Mouse (Mus musculus) midbrain, embryonic 12.5 days (tissue): ENCODE results near the gene Olfr410. TPM values are rescaled to one million over a fixed set of nuclear protein-coding genes. Genes with fewer than 3 reads are reported as not detected.

Source experiments
- ATAC-seq: fragments of 200-750 bp; cut with Nextera tagmentation; 2 replicates; pipeline ENCODE4 v1.8.0; 2017; ENCODE audit warnings: low read depth, moderate TSS enrichment, moderate library complexity; ENCODE audit not compliant: low FRiP score
- H3K27ac ChIP-seq: fragments of 300-500 bp; sonication (generic); replicated peaks from 2 replicates; pipeline ENCODE4 v1.5.1; 2016; ENCODE audit warnings: mild to moderate bottlenecking
- H3K27me3 ChIP-seq: fragments of 300-500 bp; sonication (generic); 2 replicates; pipeline ENCODE4 v1.6.1; 2016; ENCODE audit warnings: mild to moderate bottlenecking
- H3K36me3 ChIP-seq: fragments of 300-500 bp; sonication (generic); 2 replicates; pipeline ENCODE4 v1.6.1; 2016
- H3K4me1 ChIP-seq: fragments of 300-500 bp; sonication (generic); 2 replicates; pipeline ENCODE4 v1.6.1; 2016
- H3K4me2 ChIP-seq: fragments of 300-500 bp; sonication (generic); replicated peaks from 2 replicates; pipeline ENCODE4 v1.6.1; 2016; ENCODE audit warnings: mild to moderate bottlenecking, moderate library complexity
- H3K4me3 ChIP-seq: fragments of 300-500 bp; sonication (generic); 2 replicates; pipeline ENCODE4 v1.5.1; 2016; ENCODE audit warnings: mild to moderate bottlenecking
- H3K9ac ChIP-seq: fragments of 300-500 bp; sonication (generic); replicated peaks from 2 replicates; pipeline ENCODE4 v1.6.1; 2016; ENCODE audit warnings: mild to moderate bottlenecking, moderate library complexity
- H3K9me3 ChIP-seq: fragments of 300-500 bp; sonication (generic); 2 replicates; pipeline ENCODE4 v1.6.1; 2016; ENCODE audit warnings: mild to moderate bottlenecking
- WGBS: fragments of 180-500 bp; shearing (Covaris S2); methylation state at CpG from one replicate; pipeline ENCODE4 v1.1.7; 2016; 5-methylcytosine and 5-hydroxymethylcytosine counted together
- polyA plus RNA-seq: library from polyadenylated mRNA; unstranded; fragments of >200 nt; fragmentation: Nextera tagmentation; extraction: Ambion mirVana; gene quantifications from 2 replicates; pipeline ENCODE4 v1.2.1, GENCODE M21; 2016

Olfr410 gene
- polyA plus RNA-seq: not detected in 2 replicates

DNA sequence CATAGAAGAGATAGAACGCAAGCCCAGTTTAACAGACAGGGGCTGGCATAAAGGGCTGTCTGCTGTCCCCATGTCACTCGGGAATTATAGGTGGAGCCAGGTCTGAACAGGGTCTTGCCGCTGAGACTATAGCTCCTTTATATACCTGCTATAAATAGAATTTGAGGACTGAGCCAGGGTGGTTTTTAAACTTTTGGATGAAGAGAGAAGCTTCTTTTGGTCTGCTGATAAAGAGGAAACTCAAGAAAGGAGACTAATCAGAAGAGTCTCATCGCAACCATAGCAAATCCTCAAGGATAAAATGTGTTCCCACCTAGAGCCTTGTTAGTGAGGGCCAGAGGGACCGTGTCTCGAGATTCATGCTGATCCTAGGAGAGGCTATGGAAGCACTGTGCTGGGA lies at the start of gene Olfr410:
Olfr410 (minus strand) TSS at position 101 of the 400 bp plus-strand sequence.
- 85% methylated on average over 6 of the region's 6 CpGs for WGBS
- ATAC-seq: no peak
- no peak within 1 kb of the TSS for H3K27ac ChIP-seq

DNA sequence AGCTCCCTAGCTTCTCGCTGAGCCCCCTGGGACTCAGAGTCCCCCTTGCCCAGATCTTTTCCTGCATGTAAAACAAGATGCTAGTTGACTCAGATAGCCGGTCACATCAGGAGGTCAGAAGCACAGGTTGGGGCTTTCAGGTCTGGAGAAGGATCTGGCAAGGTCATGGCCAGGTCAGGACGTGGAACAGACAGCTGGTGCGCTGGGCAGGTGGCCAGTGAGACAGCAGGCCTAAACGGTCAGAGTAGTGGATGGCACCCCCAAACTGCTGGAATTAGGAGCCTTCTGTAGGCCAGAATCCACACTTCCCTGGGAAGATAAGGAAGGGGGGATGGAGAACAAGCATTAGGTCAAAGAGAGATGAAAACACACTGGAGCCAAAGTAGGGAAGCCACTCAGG lies 49.4 kb upstream of the Olfr410 start:
- no peaks in the 10 kb centered on the region for H3K4me1 ChIP-seq
- WGBS: 87% methylated on average over 5 of the region's 5 CpGs
- H3K4me3 ChIP-seq: no peak overlapping the region
- no peaks in the 10 kb centered on the region for H3K36me3 ChIP-seq
- no peaks in the 10 kb centered on the region for H3K27me3 ChIP-seq
- H3K27ac ChIP-seq: no peak overlapping the region
- no peak overlapping the region for H3K9ac ChIP-seq
- no peak overlapping the region for H3K4me2 ChIP-seq
- no peak for ATAC-seq
- no peaks in the 10 kb centered on the region for H3K9me3 ChIP-seq

More for the DNA sequence above, at the start of gene Olfr410:
- no peak within 1 kb of the TSS for H3K9ac ChIP-seq
- H3K4me3 ChIP-seq: no peak within 1 kb of the TSS
- H3K27me3 ChIP-seq: no peaks in the 10 kb centered on the region
- H3K4me2 ChIP-seq: no peak within 1 kb of the TSS
- no peaks in the 10 kb centered on the region; the same call in 1 of the 2 replicates for H3K9me3 ChIP-seq
- H3K4me1 ChIP-seq: no peaks in the 10 kb centered on the region
- H3K36me3 ChIP-seq: no peaks in the 10 kb centered on the region

DNA sequence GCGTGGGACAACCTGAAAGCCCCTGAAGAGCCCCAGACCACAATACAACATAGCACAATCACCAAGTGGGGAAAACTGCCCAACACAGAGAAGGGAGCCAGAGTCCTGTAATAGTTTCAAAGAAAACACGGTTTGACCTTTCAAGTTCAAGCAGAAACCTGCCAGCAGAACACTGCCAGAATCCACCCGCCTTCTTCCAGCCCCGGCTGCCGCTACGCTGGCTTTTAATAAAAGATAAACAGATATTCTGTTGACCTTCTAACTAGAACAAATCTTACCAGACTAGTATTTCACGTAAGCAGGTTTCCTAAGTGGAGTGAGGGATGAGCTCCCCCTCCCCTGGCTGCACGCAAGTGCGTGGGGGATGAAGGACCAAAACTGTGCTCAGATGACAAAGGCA lies 47.8 kb upstream of the Olfr410 start:
- H3K27me3 ChIP-seq: no peaks in the 10 kb centered on the region
- no peak overlapping the region for H3K27ac ChIP-seq
- no peak overlapping the region for H3K4me3 ChIP-seq
- ATAC-seq: no peak
- H3K36me3 ChIP-seq: no peaks in the 10 kb centered on the region
- no peak overlapping the region for H3K4me2 ChIP-seq
- H3K4me1 ChIP-seq: no peaks in the 10 kb centered on the region
- WGBS: 82% methylated on average over 9 of the region's 9 CpGs
- no peak overlapping the region for H3K9ac ChIP-seq
- no peaks in the 10 kb centered on the region for H3K9me3 ChIP-seq

DNA sequence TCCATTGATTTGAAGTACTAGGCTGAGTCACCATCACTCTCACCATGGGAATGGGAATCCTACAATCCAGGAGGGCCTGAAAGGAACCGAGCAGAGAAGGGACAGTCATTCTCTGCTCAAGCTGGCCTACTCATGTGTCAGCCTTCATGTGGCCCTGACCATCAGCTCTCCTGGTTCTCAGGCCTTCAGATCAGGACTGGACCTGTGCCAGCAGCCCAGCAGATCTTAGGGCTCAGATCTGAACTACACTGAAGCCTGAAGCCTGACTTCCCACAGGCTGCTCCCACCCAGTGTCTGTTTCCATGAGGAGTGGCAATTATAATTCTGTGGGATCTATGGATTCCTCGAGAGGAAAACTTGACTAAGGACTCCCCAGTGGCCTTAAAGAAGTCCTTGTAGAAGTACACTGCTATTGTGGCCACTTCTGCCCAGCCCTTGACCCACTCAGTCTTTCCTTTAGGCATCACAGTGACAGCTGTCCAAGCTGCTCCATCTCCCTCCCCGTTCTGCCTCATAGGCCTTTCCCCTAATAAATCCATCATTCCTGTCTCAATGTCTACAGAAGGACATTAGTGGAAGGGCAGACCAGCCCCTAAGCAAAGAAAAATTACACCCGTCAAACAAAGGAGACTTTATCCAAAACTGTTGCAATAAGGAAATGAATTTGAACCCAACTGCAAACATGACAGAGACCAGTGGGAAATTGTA lies 41.5 kb upstream of the Olfr410 start:
- H3K4me1 ChIP-seq: no peaks in the 10 kb centered on the region
- ATAC-seq: no peak
- WGBS: 76% methylated on average over 4 of the region's 4 CpGs

DNA sequence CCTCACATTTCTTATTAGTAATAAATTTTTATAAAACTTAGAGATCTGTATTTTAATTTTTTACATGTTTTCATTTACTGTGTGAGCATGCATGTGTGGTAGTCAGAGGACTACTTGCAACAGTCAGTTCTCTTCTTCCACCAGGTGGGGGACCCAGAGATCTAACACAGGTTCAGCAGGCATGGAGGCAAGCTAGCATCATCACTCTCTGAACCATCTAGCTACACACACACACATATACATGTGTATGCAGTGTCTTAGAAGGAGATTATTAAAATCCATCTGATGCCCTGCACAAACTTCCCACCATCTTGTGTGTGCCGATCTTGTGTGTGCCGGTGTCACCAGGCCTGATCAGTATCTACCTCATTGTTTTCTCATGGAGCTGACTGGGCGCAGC lies 39.0 kb upstream of the Olfr410 start:
- Histone ChIP-seq H3K27me3 (no peaks in the 10 kb centered on the region; the same call in 1 of the 2 replicates), H3K36me3 (no peaks in the 10 kb centered on the region), H3K27ac (no peak overlapping the region), H3K9me3 (no peaks in the 10 kb centered on the region), H3K4me1 (no peaks in the 10 kb centered on the region), H3K4me3 (no peak overlapping the region), H3K4me2 (no peak overlapping the region), H3K9ac (no peak overlapping the region)
- ATAC-seq: peak; percentile 65
- WGBS: 60% methylated on average over 3 of the region's 3 CpGs

More for the DNA sequence above, 41.5 kb upstream of the Olfr410 start:
- H3K9ac ChIP-seq: no peak overlapping the region
- no peak overlapping the region for H3K27ac ChIP-seq
- H3K4me2 ChIP-seq: no peak overlapping the region
- no peak overlapping the region for H3K4me3 ChIP-seq
- no peaks in the 10 kb centered on the region; the same call in 1 of the 2 replicates for H3K27me3 ChIP-seq
- no peaks in the 10 kb centered on the region for H3K9me3 ChIP-seq
- no peaks in the 10 kb centered on the region for H3K36me3 ChIP-seq

DNA sequence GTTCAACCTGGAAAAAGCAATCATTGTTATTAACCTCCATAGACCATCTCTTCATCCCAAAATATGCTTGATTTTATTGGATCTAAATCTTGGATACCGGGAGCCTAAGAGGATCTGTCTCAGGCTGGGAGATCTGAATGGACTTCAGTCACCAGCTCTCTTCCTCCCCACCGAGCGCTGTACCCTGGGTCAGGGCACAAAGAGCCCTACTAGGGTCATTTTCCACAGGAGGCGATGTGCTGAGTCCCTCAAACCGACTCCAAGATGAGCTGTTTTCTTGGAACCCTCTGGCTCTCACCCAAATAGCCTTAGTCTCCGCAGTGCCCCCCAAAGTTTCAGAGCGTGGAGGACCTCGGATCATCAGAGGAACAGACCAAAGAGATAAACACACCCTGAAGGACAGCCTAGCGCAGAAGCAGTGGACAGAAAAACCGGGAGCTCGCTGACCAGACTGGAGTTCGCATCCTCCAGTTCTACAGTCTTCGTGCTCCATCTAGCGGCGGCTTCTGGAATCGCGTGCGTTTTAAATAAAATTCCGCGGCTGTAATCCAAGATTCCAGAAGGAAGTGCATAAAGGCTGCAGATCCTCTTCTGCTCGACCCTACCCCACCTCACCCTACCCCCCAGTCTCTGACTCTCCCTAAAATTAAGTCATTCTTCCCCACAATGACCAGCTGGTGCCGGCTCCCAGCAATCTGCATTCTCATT lies 33.7 kb upstream of the Olfr410 start:
- Histone ChIP-seq H3K4me3 (no peak overlapping the region), H3K9ac (peak overlapping the region; percentile 34; the same call in 1 of the 2 replicates), H3K27ac (no peak overlapping the region), H3K9me3 (0 out of 2 replicates have a peak, but pooled peaks cover 2% of the 10 kb centered on the region), H3K4me1 (no peaks in the 10 kb centered on the region), H3K36me3 (no peaks in the 10 kb centered on the region), H3K27me3 (no peaks in the 10 kb centered on the region; the same call in 1 of the 2 replicates), H3K4me2 (no peak overlapping the region)
- WGBS: 10% methylated on average over 22 of the region's 22 CpGs
- peak; percentile 56; the same call in 1 of the 2 replicates for ATAC-seq

DNA sequence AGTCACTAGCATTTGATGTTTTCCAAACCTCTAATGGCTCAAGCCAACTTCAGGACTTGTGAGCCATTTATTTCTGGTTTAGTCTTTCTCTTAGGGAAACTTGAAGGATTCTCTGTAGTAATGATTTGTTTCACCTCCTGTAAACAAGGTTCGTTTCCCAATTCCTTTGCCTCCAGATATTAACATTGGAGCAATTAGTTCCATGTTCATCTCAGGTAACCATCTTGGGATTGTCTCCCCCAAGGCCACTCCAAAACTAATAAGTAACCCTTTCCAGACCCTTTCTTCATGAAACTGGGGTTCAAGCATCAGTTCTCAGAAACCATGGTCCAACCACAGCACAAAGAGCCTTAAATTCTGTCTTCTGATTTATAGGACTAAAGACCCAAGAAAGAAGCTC lies 23.9 kb upstream of the Olfr410 start, which contains the start of gene Olfr412:
Olfr412 (plus strand) TSS at position 301 of the 400 bp plus-strand sequence.
- Histone ChIP-seq H3K4me2 (no peak within 1 kb of the TSS), H3K4me1 (no peaks in the 10 kb centered on the region), H3K36me3 (no peaks in the 10 kb centered on the region), H3K4me3 (no peak within 1 kb of the TSS), H3K9ac (no peak within 1 kb of the TSS), H3K27ac (no peak within 1 kb of the TSS), H3K9me3 (no peaks in the 10 kb centered on the region), H3K27me3 (no peaks in the 10 kb centered on the region)
- no peak for ATAC-seq
- WGBS: 71% methylated on average over 1 of the region's 1 CpGs

DNA sequence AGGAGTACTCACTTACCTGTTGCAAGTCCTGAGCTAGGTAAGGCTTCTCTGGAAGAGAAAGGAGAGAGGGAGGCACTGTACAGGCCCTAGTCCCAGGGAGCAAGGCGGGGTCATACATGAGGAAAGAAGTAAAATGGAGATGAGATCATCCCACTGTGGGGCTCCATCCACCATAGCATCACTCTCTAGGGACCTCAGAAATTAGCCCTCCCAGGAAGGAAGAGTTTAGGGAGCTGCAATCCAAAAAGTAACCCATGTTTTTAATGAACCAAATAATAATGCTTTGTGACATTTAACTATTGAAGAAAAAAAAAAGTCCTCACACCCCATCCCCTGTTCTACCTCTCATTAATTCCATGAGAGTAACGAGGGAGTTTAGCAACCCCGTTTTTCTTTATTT lies 14.7 kb upstream of the Olfr410 start, which contains the start of gene Olfr411:
Olfr411 (minus strand) TSS at position 101 of the 400 bp plus-strand sequence.
- no peak within 1 kb of the TSS for H3K9ac ChIP-seq
- H3K27ac ChIP-seq: no peak within 1 kb of the TSS
- H3K9me3 ChIP-seq: no peaks in the 10 kb centered on the region
- 84% methylated on average over 3 of the region's 3 CpGs for WGBS
- no peak within 1 kb of the TSS for H3K4me3 ChIP-seq
- no peaks in the 10 kb centered on the region for H3K4me1 ChIP-seq
- H3K27me3 ChIP-seq: no peaks in the 10 kb centered on the region
- no peaks in the 10 kb centered on the region for H3K36me3 ChIP-seq
- no peak within 1 kb of the TSS for H3K4me2 ChIP-seq
- ATAC-seq: no peak

DNA sequence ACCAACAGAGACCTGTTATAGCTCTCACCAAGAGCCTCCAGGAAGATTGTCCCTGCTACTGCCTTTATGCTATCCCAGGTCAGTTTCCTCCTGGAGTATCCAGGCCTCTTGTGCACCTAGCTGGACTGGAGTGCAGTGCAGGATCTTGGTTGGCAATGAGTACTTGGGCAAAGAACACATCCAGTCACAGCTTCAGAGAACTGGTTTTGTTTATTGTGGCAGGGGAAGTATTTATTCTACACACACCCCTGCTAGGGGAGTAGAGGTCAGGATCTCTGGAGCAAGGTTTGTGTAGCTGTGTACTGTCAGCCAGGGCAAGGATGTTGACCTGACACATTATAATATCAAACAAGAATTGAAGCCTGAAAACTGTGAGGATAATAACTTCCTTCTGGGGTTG lies 9.1 kb downstream of the Olfr410 start:
- no peak overlapping the region for H3K27ac ChIP-seq
- H3K9ac ChIP-seq: no peak overlapping the region
- H3K9me3 ChIP-seq: no peaks in the 10 kb centered on the region
- no peaks in the 10 kb centered on the region for H3K4me1 ChIP-seq
- H3K4me2 ChIP-seq: no peak overlapping the region
- no peak overlapping the region for H3K4me3 ChIP-seq
- ATAC-seq: no peak
- H3K36me3 ChIP-seq: no peaks in the 10 kb centered on the region
- no peaks in the 10 kb centered on the region for H3K27me3 ChIP-seq

DNA sequence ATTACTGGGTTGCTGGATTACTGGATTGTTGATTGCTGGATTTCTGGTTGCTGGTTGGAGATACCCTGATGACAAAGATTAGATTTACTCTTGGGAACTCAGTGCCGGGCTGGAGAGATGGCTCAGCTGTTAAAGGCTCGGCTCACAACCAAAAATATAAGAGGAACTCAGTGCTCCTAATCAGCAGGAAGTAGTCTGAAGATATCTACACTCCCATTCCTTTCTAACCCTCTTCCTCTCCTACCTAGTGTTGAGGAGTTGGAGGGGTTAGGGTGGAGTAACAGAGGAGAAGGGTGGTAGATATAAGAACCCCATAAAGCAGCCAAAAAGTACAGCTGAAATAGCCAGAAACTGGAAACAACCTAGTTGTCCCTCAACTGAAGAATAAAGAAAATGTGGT lies 11.8 kb downstream of the Olfr410 start:
- no peak overlapping the region for H3K4me3 ChIP-seq
- H3K9ac ChIP-seq: no peak overlapping the region
- H3K27me3 ChIP-seq: no peaks in the 10 kb centered on the region
- H3K9me3 ChIP-seq: 0 out of 2 replicates have a peak, but pooled peaks cover 4% of the 10 kb centered on the region
- H3K4me1 ChIP-seq: no peaks in the 10 kb centered on the region
- H3K36me3 ChIP-seq: no peaks in the 10 kb centered on the region
- 80% methylated on average over 2 of the region's 2 CpGs for WGBS
- ATAC-seq: no peak
- no peak overlapping the region for H3K4me2 ChIP-seq
- no peak overlapping the region for H3K27ac ChIP-seq

DNA sequence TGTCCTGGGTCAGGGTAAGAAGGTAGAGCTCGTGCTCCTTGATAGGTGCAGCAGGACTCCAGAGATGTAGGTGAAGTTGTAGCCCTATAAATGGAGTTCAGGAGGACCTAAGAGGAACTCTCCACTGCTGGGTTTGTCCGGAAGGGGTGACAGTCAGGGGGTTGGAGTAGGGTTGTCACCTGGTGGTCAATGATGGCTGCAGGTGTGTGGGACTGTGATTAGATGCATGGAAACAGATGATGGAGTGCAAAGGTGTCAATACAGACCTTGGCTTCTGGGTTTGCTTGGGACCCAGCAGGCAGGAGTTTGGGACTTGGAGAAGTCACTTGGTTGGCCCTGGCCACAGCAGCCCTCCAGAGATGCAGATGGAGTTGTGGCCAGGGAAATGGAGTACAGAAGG lies 50.6 kb downstream of the Olfr410 start:
- ATAC-seq: no peak
- Histone ChIP-seq H3K27ac (no peak overlapping the region), H3K36me3 (no peaks in the 10 kb centered on the region), H3K4me3 (no peak overlapping the region), H3K4me1 (no peaks in the 10 kb centered on the region), H3K9ac (no peak overlapping the region), H3K27me3 (no peaks in the 10 kb centered on the region), H3K4me2 (no peak overlapping the region), H3K9me3 (0 out of 2 replicates have a peak, but pooled peaks cover 4% of the 10 kb centered on the region)
- WGBS: 76% methylated on average over 2 of the region's 2 CpGs

DNA sequence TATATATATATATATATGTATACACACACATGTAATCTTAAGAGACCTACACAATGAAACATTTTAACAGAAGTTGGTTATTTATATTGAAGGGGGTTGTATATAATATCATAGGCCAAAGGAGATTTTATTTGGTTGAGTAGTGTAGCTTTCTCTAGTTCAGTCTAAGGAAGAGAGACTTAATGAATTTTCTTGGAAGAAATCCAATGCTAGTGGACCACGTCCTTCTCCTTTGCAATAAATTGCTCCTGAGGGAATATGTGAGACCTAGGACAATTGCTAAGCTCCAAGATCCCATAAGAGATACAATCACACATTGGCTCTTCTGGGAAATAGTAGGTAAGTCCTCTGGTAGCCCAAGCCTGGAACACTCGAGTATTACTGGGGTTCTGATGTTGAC lies 54.4 kb downstream of the Olfr410 start, which contains the start of gene Olfr59:
Olfr59 (plus strand) TSS at position 301 of the 400 bp plus-strand sequence.
- H3K27ac ChIP-seq: no peak within 1 kb of the TSS
- H3K4me2 ChIP-seq: no peak within 1 kb of the TSS
- H3K4me1 ChIP-seq: no peaks in the 10 kb centered on the region
- H3K4me3 ChIP-seq: no peak within 1 kb of the TSS
- WGBS: 62% methylated on average over 2 of the region's 2 CpGs
- no peaks in the 10 kb centered on the region for H3K27me3 ChIP-seq
- H3K9me3 ChIP-seq: peaks cover 11% of the 10 kb centered on the region; the same call in 1 of the 2 replicates
- H3K36me3 ChIP-seq: no peaks in the 10 kb centered on the region
- H3K9ac ChIP-seq: no peak within 1 kb of the TSS
- no peak for ATAC-seq
